Mouse (Mus musculus) MEL (cell line): ENCODE data around the gene Fgd1. TPM values are rescaled to one million over a fixed set of nuclear protein-coding genes. Genes with fewer than 3 reads are reported as not detected.
A peak's percentile ranks its signal among the peaks of the same experiment; 100 is the strongest.

Experiments used
- DNase-seq: peaks from one replicate; pipeline ENCODE4 v3.0.0; 2011; ENCODE audit warnings: low read depth, low spot score
- H3K27ac ChIP-seq: 2 replicates; pipeline ENCODE4 v1.5.1; 2012; ENCODE audit warnings: low read depth, mild to moderate bottlenecking, control low read depth, low read length, moderate library complexity; ENCODE audit not compliant: control insufficient read depth
- H3K27me3 ChIP-seq, 2 experiments: fragments of 150-350 bp in 1 of 2; sonication (generic) in 1 of 2; 2 replicates each; pipeline ENCODE4 v1.6.1; 2012; ENCODE audit warnings: low read length in 2 of 2, mild to moderate bottlenecking in 2 of 2, improper control_type of control experiment in 1 of 2, moderate library complexity in 1 of 2; ENCODE audit not compliant: insufficient read depth in 2 of 2, control insufficient read depth in 1 of 2
- H3K36me3 ChIP-seq, 2 experiments: 2 replicates each; pipeline ENCODE4 v1.6.1; 2012 to 2014; ENCODE audit warnings: low read length in 2 of 2, improper control_type of control experiment in 1 of 2, inconsistent platforms in 1 of 2, mild to moderate bottlenecking in 1 of 2; ENCODE audit not compliant: insufficient read depth in 2 of 2, control insufficient read depth in 1 of 2
- H3K4me1 ChIP-seq, 2 experiments: fragments of 150-350 bp in 1 of 2; sonication (generic) in 1 of 2; 2 replicates each; pipeline ENCODE4 v1.6.1; 2012; ENCODE audit warnings: low read length in 2 of 2, improper control_type of control experiment in 1 of 2, mild to moderate bottlenecking in 1 of 2; ENCODE audit not compliant: insufficient read depth in 2 of 2, control insufficient read depth in 1 of 2
- H3K4me3 ChIP-seq, 2 experiments: fragments of 150-350 bp in 1 of 2; sonication (generic) in 1 of 2; 2 replicates each; pipeline ENCODE4 v1.5.1; 2012; ENCODE audit warnings: low read depth in 2 of 2, low read length in 2 of 2, mild to moderate bottlenecking in 2 of 2, moderate library complexity in 2 of 2, control low read depth in 1 of 2, improper control_type of control experiment in 1 of 2; ENCODE audit not compliant: control insufficient read depth in 1 of 2, insufficient read depth in 1 of 2
- H3K79me2 ChIP-seq: 2 replicates; pipeline ENCODE4 v1.6.1; 2012; ENCODE audit warnings: mild to moderate bottlenecking, low read length, moderate library complexity; ENCODE audit not compliant: control insufficient read depth, poor library complexity, insufficient read depth
- H3K9ac ChIP-seq: 2 replicates; pipeline ENCODE4 v1.6.1; 2012; ENCODE audit warnings: low read depth, mild to moderate bottlenecking, control low read depth, low read length, moderate library complexity; ENCODE audit not compliant: control insufficient read depth, poor library complexity, severe bottlenecking
- H3K9me3 ChIP-seq: fragments of 150-350 bp; sonication (generic); replicated peaks from 2 replicates; pipeline ENCODE4 v1.6.1; 2012; ENCODE audit warnings: mild to moderate bottlenecking, low read length, improper control_type of control experiment, moderate library complexity; ENCODE audit not compliant: insufficient read depth
- BHLHE40 ChIP-seq: IDR thresholded peaks from 2 replicates; pipeline ENCODE4 v1.6.1; 2012; ENCODE audit warnings: low read depth, mild to moderate bottlenecking, inconsistent platforms, low read length, improper control_type of control experiment, borderline replicate concordance
- E2F4 ChIP-seq: IDR thresholded peaks from 2 replicates; pipeline ENCODE4 v1.6.1; 2011; ENCODE audit warnings: low read depth, low read length, improper control_type of control experiment, borderline replicate concordance
- EP300 ChIP-seq, 2 experiments: IDR thresholded peaks; 2 replicates each; pipeline ENCODE4 v1.6.1; 2011; ENCODE audit warnings: improper control_type of control experiment in 2 of 2, low read length in 2 of 2, low read depth in 1 of 2, mild to moderate bottlenecking in 1 of 2
- GATA1 ChIP-seq: IDR thresholded peaks from 2 replicates; pipeline ENCODE4 v1.6.1; 2011; ENCODE audit warnings: low read depth, low read length, improper control_type of control experiment
- MAZ ChIP-seq: IDR thresholded peaks from 2 replicates; pipeline ENCODE4 v1.6.1; 2012; ENCODE audit warnings: low read depth, mild to moderate bottlenecking, inconsistent platforms, low read length, improper control_type of control experiment
- NELFE ChIP-seq: IDR thresholded peaks from 2 replicates; pipeline ENCODE4 v1.6.1; 2011; ENCODE audit warnings: low read depth, low read length, improper control_type of control experiment
- POLR2AphosphoS5 ChIP-seq: IDR thresholded peaks from 2 replicates; pipeline ENCODE4 v1.6.1; 2012; ENCODE audit warnings: low read depth, borderline replicate concordance, mild to moderate bottlenecking, inconsistent platforms, low read length, moderate library complexity, mixed read lengths
- RCOR1 ChIP-seq: IDR thresholded peaks from 2 replicates; pipeline ENCODE4 v1.6.1; 2012; ENCODE audit warnings: low read depth, mild to moderate bottlenecking, inconsistent platforms, low read length, improper control_type of control experiment
- TCF12 ChIP-seq: IDR thresholded peaks from 2 replicates; pipeline ENCODE4 v1.6.1; 2014; ENCODE audit warnings: low read depth, mild to moderate bottlenecking, inconsistent platforms, low read length, improper control_type of control experiment, moderate library complexity
- USF1 ChIP-seq: IDR thresholded peaks from 2 replicates; pipeline ENCODE4 v1.6.1; 2014; ENCODE audit warnings: low read depth, mild to moderate bottlenecking, inconsistent platforms, low read length, improper control_type of control experiment, moderate library complexity
- ZC3H11A ChIP-seq: IDR thresholded peaks from 2 replicates; pipeline ENCODE4 v1.6.1; 2012; ENCODE audit warnings: low read depth, mild to moderate bottlenecking, inconsistent platforms, low read length, improper control_type of control experiment
- polyA plus RNA-seq, 2 experiments: library from polyadenylated mRNA; stranded (reverse) in 1 of 2; unstranded in 1 of 2; fragments of >175 nt in 1 of 2; fragments of >200 nt in 1 of 2; gene quantifications; 2 replicates each; pipeline versions ENCODE4 v1.2.1 to v1.2.4; 2012; ENCODE audit warnings: low replicate concordance in 2 of 2, low read depth in 1 of 2; ENCODE audit not compliant: insufficient read length in 2 of 2, insufficient read depth in 1 of 2, missing spikeins in 1 of 2
- total RNA-seq: library from RNA; depleted of rRNA; stranded (reverse); fragments of 300-350 nt; gene quantifications from 2 replicates; pipeline ENCODE4 v1.2.3, GENCODE M21; 2012

Fgd1 gene
- total and polyA plus RNA-seq, 3 experiments, result 0.06 to 0.31 TPM; not detected in 1

- DNase-seq, result no peak
- no peak overlapping the region for H3K27ac ChIP-seq
- H3K4me1 ChIP-seq, result no peaks in the 10 kb centered on the region
- TF ChIP-seq BHLHE40, result no peak
- TF ChIP-seq, all 39 proteins: peak for 0
- Histone ChIP-seq H3K36me3 (no peaks in the 10 kb centered on the region), H3K27me3 (no peaks in the 10 kb centered on the region), H3K9ac (no peak overlapping the region), H3K9me3 (no peaks in the 10 kb centered on the region), H3K79me2 (no peaks in the 10 kb centered on the region), H3K4me3 (no peak overlapping the region)
These were observed 31.1 kb downstream of the Fgd1 start for GRCm38 (mm10) chrX:151076941-151077485.

DNA sequence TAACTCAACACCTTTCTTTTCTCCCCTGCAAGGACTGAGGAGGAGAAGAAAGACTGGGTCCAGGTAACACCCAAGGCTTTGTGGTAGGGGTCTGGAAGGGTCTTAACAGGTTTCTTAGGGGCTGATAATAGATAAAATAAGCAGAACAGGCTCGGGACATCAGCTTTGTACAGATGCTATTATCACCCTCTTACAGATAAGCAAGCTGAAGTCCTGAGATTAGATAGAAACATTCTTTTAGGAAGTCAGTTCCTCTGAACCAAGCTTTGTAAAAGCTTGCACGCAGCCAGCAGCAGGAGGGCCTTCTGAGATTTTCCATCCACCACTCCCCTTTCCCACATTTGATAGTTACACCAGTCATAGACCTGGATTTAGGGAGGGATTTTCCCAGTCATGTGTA lies 39.6 kb downstream of the Fgd1 start:
- Histone ChIP-seq H3K79me2 (no peaks in the 10 kb centered on the region), H3K36me3 (peaks cover 4 to 6% of the 10 kb centered on the region in 2 experiments), H3K4me1 (peaks cover 0 to 8% of the 10 kb centered on the region in 2 experiments; a peak in 1 of 4 replicates), H3K27me3 (no peaks in the 10 kb centered on the region), H3K9ac (no peak overlapping the region), H3K27ac (no peak overlapping the region), H3K4me3 (no peak overlapping the region), H3K9me3 (no peaks in the 10 kb centered on the region)
- DNase-seq, result no peak
- TF ChIP-seq TCF12 (peak; percentile 53), GATA1 (peak; percentile 84), NELFE (no peak), EP300 (IDR thresholded peaks at IDR 0.05; ENCODE audit: low read depth in 1 of 2, low read length in 2 of 2) (peak; percentile 53; a peak in 3 of 4 replicates)

GRCm38 (mm10) chrX:151087418-151087817 lies 41.5 kb downstream of the Fgd1 start:
- no peak overlapping the region for H3K27ac ChIP-seq
- 0 out of 2 replicates have a peak, but pooled peaks cover 3% of the 10 kb centered on the region for H3K79me2 ChIP-seq
- no peaks in the 10 kb centered on the region for H3K9me3 ChIP-seq
- no peaks in the 10 kb centered on the region for H3K27me3 ChIP-seq
- H3K9ac ChIP-seq, result no peak overlapping the region
- no peak for DNase-seq
- peaks cover 6 to 7% of the 10 kb centered on the region in 2 experiments for H3K36me3 ChIP-seq
- H3K4me1 ChIP-seq, result peaks cover 0 to 8% of the 10 kb centered on the region in 2 experiments; a peak in 1 of 4 replicates
- no peak for TF ChIP-seq MAZ
- TF ChIP-seq E2F4, result no peak
- TF ChIP-seq RCOR1, result no peak
- no peak for TF ChIP-seq ZC3H11A
- TF ChIP-seq POLR2AphosphoS5, result no peak
- TF ChIP-seq USF1, result no peak
- no peak for TF ChIP-seq NELFE
- TF ChIP-seq EP300 (IDR thresholded peaks at IDR 0.05; ENCODE audit: low read depth in 1 of 2, low read length in 2 of 2), result no peak
- no peak overlapping the region for H3K4me3 ChIP-seq
